Mouse (Mus musculus): Measurements from ENCODE around the gene Thoc3. TPM values are rescaled to one million over a fixed set of nuclear protein-coding genes. Genes with fewer than 3 reads are reported as not detected.
A peak's percentile ranks its signal among the peaks of the same experiment; 100 is the strongest.

Thoc3 gene
- polyA plus RNA-seq, 1 experiment from 2014 or later, result 92.9 TPM

DNA sequence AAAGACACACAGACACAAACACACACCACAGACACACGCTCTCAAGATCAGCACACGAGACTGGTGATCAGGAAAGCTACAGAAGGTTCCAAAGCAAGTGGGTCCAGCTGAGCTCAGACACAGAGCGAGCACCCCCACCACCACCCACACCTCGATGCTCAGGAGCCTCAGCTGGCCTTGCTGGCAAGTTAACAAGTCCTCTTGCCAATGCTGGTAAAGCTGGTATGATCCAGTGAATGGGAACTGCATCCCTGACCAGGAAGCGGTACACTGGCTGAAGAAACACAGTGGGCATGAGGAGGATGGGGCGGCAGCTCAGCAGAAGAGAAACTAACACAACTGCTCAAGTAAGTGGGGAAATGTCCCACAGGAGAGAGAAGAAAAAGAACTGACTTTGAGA, 22.7 kb upstream of the Thoc3 start:
- WGBS, result 80% methylated on average over 6 of the region's 6 CpGs
- Histone ChIP-seq H3K4me3 (replicated peaks; ENCODE audit: low read length) (no peak overlapping the region), H3K4me2 (replicated peaks) (no peak overlapping the region), H3K9me3 (ENCODE audit: control insufficient read depth, low read length) (no peaks in the 10 kb centered on the region), H3K9ac (no peak overlapping the region), H3K27ac (no peak overlapping the region), H3K36me3 (replicated peaks; ENCODE audit: control insufficient read depth, insufficient read depth) (no peaks in the 10 kb centered on the region), H3K4me1 (replicated peaks; ENCODE audit: control insufficient read depth, insufficient read depth, low read length) (no peaks in the 10 kb centered on the region), H3K27me3 (ENCODE audit: control insufficient read depth, insufficient read depth, low read length) (no peaks in the 10 kb centered on the region)
- DNase-seq (ENCODE audit: low spot score) (no peak), ATAC-seq (ENCODE audit: low FRiP score) (no peak)

DNA sequence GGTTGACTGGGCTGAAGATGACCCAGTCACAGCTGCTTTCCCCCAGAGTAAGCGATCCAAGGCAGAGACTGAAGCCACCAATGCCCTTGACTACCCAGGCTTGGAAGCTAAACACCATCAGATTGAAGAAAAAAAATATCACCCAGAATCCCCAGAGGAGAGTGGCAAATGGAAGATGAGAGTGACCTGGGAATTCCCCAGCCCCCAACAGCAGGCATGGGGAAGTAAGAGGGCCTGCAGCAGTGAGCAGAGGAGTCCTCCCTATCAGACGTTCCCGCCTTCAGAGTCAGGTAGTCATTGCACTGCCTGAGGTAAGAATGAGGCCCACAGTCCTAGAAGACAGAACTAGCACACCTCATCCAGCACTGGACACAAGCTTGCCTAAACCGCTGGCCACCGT, 21.8 kb upstream of the Thoc3 start:
- 91% methylated on average over 5 of the region's 5 CpGs for WGBS
- Histone ChIP-seq H3K4me2 (replicated peaks) (no peak overlapping the region), H3K36me3 (replicated peaks; ENCODE audit: control insufficient read depth, insufficient read depth) (no peaks in the 10 kb centered on the region), H3K4me3 (replicated peaks; ENCODE audit: low read length) (no peak overlapping the region), H3K9ac (no peak overlapping the region), H3K9me3 (ENCODE audit: control insufficient read depth, low read length) (no peaks in the 10 kb centered on the region), H3K27ac (no peak overlapping the region), H3K27me3 (ENCODE audit: control insufficient read depth, insufficient read depth, low read length) (no peaks in the 10 kb centered on the region), H3K4me1 (replicated peaks; ENCODE audit: control insufficient read depth, insufficient read depth, low read length) (no peaks in the 10 kb centered on the region)
- no peak for DNase-seq (ENCODE audit: low spot score)
- ATAC-seq (ENCODE audit: low FRiP score), result no peak

DNA sequence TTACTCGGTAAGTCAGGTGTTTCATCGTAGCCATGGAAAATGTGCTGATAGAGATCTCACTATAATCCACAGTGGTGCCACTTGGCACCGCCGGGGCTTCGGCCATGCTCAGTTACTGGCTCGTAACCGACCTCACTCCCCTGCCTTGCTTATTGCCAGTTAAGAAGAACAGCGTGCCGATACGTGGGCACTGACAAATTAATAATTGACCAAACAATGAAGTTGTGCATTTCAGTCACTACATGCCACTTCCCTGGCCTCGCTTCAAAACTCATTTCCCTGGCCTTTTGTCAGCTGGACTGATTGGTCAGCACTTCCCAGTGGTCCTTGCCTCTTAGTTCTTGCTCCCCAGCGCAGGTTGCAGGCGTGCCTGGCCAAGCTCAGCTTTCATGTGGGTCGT, 12.8 kb upstream of the Thoc3 start:
- no peak for ATAC-seq (ENCODE audit: low FRiP score)
- Histone ChIP-seq H3K4me2 (replicated peaks) (no peak overlapping the region), H3K36me3 (replicated peaks; ENCODE audit: control insufficient read depth, insufficient read depth) (no peaks in the 10 kb centered on the region), H3K4me1 (replicated peaks; ENCODE audit: control insufficient read depth, insufficient read depth, low read length) (no peaks in the 10 kb centered on the region), H3K9ac (no peak overlapping the region), H3K4me3 (replicated peaks; ENCODE audit: low read length) (no peak overlapping the region), H3K27ac (no peak overlapping the region), H3K27me3 (ENCODE audit: control insufficient read depth, insufficient read depth, low read length) (no peaks in the 10 kb centered on the region), H3K9me3 (ENCODE audit: control insufficient read depth, low read length) (no peaks in the 10 kb centered on the region)
- 90% methylated on average over 14 of the region's 14 CpGs for WGBS
- no peak for DNase-seq (ENCODE audit: low spot score)

DNA sequence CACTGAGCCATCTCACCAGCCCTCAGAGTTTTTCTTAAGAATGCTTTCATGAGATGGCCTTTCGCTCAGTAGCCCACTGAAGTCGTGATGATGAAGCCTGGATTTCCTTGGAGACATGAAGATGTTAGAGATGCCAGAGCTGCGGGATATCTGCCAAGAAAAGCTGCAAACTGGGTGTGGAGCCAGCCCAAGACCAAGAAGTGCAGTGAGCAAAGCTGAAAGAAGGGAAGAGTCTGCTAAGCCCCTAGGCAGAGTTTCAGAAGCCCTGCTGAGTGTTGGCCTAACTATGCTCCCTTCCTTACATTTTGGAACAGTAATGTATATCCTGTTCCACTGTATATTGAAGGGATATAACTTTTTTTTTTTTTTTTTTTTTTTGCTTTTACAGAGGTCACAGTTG, 10.6 kb upstream of the Thoc3 start:
- 65% methylated on average over 3 of the region's 3 CpGs for WGBS
- ATAC-seq (ENCODE audit: low FRiP score), result no peak

DNA sequence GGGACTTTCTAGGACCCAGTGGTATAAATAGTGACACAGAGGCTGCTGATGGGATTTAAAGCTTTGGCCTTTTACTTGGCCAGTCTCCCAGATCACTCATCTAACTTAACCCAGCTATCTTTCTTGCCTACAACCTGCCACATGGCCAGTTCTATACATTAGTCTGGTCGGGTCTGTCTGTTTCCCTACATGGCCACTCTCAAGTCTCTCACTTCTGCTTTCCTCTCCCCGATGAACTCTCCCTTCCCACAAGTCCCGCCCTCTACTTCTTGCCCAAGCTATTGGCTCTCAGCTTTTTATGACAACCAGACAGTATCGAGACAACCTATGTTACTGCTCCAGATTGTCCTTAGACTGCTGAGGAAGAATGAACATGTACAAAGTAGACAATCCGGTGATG, 7.1 kb upstream of the Thoc3 start:
- H3K4me2 ChIP-seq (replicated peaks), result no peak overlapping the region
- H3K4me3 ChIP-seq (replicated peaks; ENCODE audit: low read length), result no peak overlapping the region
- no peak overlapping the region for H3K27ac ChIP-seq
- no peak for ATAC-seq (ENCODE audit: low FRiP score)
- no peaks in the 10 kb centered on the region for H3K4me1 ChIP-seq (replicated peaks; ENCODE audit: control insufficient read depth, insufficient read depth, low read length)
- no peak overlapping the region for H3K9ac ChIP-seq
- WGBS, result 79% methylated on average over 5 of the region's 5 CpGs
- H3K36me3 ChIP-seq (replicated peaks; ENCODE audit: control insufficient read depth, insufficient read depth), result no peaks in the 10 kb centered on the region
- no peak for DNase-seq (ENCODE audit: low spot score)
- no peaks in the 10 kb centered on the region for H3K27me3 ChIP-seq (ENCODE audit: control insufficient read depth, insufficient read depth, low read length)
- H3K9me3 ChIP-seq (ENCODE audit: control insufficient read depth, low read length), result no peaks in the 10 kb centered on the region

More for the DNA sequence above, 10.6 kb upstream of the Thoc3 start:
- Histone ChIP-seq H3K4me2 (replicated peaks) (no peak overlapping the region), H3K27ac (no peak overlapping the region), H3K4me1 (replicated peaks; ENCODE audit: control insufficient read depth, insufficient read depth, low read length) (no peaks in the 10 kb centered on the region), H3K27me3 (ENCODE audit: control insufficient read depth, insufficient read depth, low read length) (no peaks in the 10 kb centered on the region), H3K9me3 (ENCODE audit: control insufficient read depth, low read length) (no peaks in the 10 kb centered on the region), H3K36me3 (replicated peaks; ENCODE audit: control insufficient read depth, insufficient read depth) (no peaks in the 10 kb centered on the region), H3K9ac (no peak overlapping the region), H3K4me3 (replicated peaks; ENCODE audit: low read length) (no peak overlapping the region)
- no peak for DNase-seq (ENCODE audit: low spot score)

DNA sequence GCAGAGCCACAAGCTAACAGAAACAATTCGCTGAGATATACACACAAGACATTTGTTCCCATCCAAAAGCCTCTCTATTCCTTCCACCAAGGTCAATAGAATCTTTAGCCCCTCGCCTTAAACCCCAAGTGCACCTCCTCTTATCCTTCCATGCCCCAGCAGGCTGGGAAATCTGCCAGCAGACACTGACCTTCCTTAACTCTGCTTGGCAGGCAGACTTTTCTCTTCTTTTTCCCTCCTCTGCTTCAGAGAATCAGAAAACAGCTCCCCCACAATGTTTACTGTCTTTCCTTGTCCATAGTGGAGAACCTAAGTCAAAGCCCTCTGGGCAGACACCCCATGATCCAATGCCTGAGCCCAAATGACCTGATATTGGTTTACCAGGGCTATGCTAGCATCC, 6.3 kb upstream of the Thoc3 start:
- DNase-seq (ENCODE audit: low spot score) (no peak), ATAC-seq (ENCODE audit: low FRiP score) (no peak)
- WGBS, result 76% methylated on average over 2 of the region's 2 CpGs
- H3K4me2 ChIP-seq (replicated peaks), result no peak overlapping the region
- H3K36me3 ChIP-seq (replicated peaks; ENCODE audit: control insufficient read depth, insufficient read depth), result no peaks in the 10 kb centered on the region
- no peaks in the 10 kb centered on the region for H3K4me1 ChIP-seq (replicated peaks; ENCODE audit: control insufficient read depth, insufficient read depth, low read length)
- H3K9me3 ChIP-seq (ENCODE audit: control insufficient read depth, low read length), result no peaks in the 10 kb centered on the region
- H3K4me3 ChIP-seq (replicated peaks; ENCODE audit: low read length), result no peak overlapping the region
- H3K27me3 ChIP-seq (ENCODE audit: control insufficient read depth, insufficient read depth, low read length), result no peaks in the 10 kb centered on the region
- H3K27ac ChIP-seq, result no peak overlapping the region
- H3K9ac ChIP-seq, result no peak overlapping the region

DNA sequence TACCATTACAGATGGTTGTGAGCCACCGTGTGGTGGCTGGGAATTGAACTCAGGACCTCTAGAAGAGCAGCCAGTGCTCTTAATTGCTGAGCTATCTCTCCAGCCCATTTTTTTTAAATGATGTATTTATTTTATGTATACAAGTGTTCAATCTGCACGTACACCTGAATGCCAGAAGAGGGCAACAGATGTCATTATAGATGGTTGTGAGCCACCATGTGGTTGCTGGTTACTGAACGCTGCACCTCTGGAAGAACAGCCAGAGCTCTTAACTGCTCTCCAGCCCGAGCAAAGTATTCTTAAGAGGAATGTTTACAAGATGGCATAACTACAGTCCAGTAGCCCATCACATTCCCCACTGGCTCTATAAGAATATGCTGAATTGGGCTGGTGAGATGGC, 3.3 kb upstream of the Thoc3 start:
- H3K9ac ChIP-seq, result no peak overlapping the region
- ATAC-seq (ENCODE audit: low FRiP score), result no peak
- no peak overlapping the region for H3K4me3 ChIP-seq (replicated peaks; ENCODE audit: low read length)
- no peak overlapping the region for H3K27ac ChIP-seq
- peaks cover 9% of the 10 kb centered on the region for H3K4me1 ChIP-seq (replicated peaks; ENCODE audit: control insufficient read depth, insufficient read depth, low read length)
- WGBS, result 81% methylated on average over 4 of the region's 4 CpGs
- no peak for DNase-seq (ENCODE audit: low spot score)
- 0 out of 2 replicates have a peak, but pooled peaks cover 2% of the 10 kb centered on the region for H3K36me3 ChIP-seq (replicated peaks; ENCODE audit: control insufficient read depth, insufficient read depth)
- no peaks in the 10 kb centered on the region for H3K9me3 ChIP-seq (ENCODE audit: control insufficient read depth, low read length)
- no peak overlapping the region for H3K4me2 ChIP-seq (replicated peaks)
- no peaks in the 10 kb centered on the region for H3K27me3 ChIP-seq (ENCODE audit: control insufficient read depth, insufficient read depth, low read length)

DNA sequence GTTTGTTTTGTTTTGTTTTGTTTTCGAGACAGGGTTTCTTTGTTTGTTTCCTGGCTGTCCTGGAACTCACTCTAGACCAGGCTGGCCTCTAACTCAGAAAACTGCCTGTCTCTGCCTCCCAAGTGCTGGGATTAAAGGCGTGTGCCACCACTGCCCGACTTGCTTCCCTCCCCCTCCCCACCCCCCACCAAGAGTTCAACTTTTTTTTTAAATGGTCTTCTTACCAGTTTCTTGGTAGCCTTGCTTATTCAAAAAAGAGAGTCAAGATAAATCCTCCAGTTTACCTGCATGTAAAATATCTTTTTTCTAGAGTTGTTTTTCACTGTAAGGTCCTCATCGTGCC, 334 bp upstream of the Thoc3 start:
- no peak overlapping the region for H3K27ac ChIP-seq
- DNase-seq (ENCODE audit: low spot score) (no peak), ATAC-seq (ENCODE audit: low FRiP score) (peak; percentile 82)
- no peaks in the 10 kb centered on the region for H3K27me3 ChIP-seq (ENCODE audit: control insufficient read depth, insufficient read depth, low read length)
- peaks cover 9% of the 10 kb centered on the region for H3K4me1 ChIP-seq (replicated peaks; ENCODE audit: control insufficient read depth, insufficient read depth, low read length)
- WGBS, result 17% methylated on average over 4 of the region's 4 CpGs
- H3K36me3 ChIP-seq (replicated peaks; ENCODE audit: control insufficient read depth, insufficient read depth), result peaks cover 32% of the 10 kb centered on the region
- peak overlapping the region; percentile 94 for H3K4me2 ChIP-seq (replicated peaks)
- 0 out of 2 replicates have a peak, but pooled peaks cover 2% of the 10 kb centered on the region for H3K9me3 ChIP-seq (ENCODE audit: control insufficient read depth, low read length)
- peak overlapping the region; percentile 79; the same call in 1 of the 2 replicates for H3K9ac ChIP-seq
- H3K4me3 ChIP-seq (replicated peaks; ENCODE audit: low read length), result peak overlapping the region; percentile 85

DNA sequence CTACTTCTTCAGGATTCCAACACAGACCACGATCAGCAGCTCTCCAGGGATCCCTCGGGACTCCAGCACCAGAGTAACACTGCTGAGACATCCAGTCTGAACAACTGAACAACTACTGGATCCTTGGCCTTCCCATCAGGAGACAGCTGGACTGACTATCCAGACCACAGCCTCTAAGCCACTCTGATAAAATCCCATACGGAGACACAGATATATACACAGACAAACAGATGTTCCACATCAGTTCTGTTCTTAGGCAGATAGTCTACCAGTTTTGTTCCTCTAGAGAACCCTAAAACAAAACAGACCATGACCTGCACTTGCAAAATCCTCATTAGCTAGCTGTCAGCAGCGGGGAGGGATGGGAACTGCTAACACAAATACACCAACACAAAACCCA, 9.4 kb downstream of the Thoc3 start:
- H3K27me3 ChIP-seq (ENCODE audit: control insufficient read depth, insufficient read depth, low read length), result no peaks in the 10 kb centered on the region
- no peak overlapping the region for H3K4me3 ChIP-seq (replicated peaks; ENCODE audit: low read length)
- peaks cover 86% of the 10 kb centered on the region for H3K36me3 ChIP-seq (replicated peaks; ENCODE audit: control insufficient read depth, insufficient read depth)
- WGBS, result 89% methylated on average over 4 of the region's 4 CpGs
- H3K27ac ChIP-seq, result no peak overlapping the region
- H3K9ac ChIP-seq, result no peak overlapping the region
- ATAC-seq (ENCODE audit: low FRiP score), result no peak
- H3K4me2 ChIP-seq (replicated peaks), result no peak overlapping the region
- no peak for DNase-seq (ENCODE audit: low spot score)
- 0 out of 2 replicates have a peak, but pooled peaks cover 5% of the 10 kb centered on the region for H3K9me3 ChIP-seq (ENCODE audit: control insufficient read depth, low read length)
- H3K4me1 ChIP-seq (replicated peaks; ENCODE audit: control insufficient read depth, insufficient read depth, low read length), result no peaks in the 10 kb centered on the region

DNA sequence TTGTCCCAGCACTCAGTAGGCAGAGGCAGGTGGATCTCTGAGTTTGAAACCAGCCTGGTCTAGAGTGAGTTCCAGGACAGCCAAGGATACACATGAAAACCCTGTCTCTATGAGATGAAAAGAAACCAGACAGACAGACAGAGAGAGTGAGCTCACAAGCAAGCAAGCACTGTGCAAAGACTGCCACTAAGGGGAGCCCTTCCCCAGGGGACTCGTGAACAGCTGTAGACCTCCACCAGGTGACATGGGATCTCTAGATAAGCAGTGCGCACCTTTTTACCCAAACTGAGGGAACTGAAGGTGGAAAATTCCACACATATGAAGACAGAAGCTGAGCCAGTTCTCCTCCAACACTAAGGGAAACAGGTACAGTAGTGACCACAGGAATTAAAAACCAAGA, 11.6 kb downstream of the Thoc3 start:
- DNase-seq (ENCODE audit: low spot score) (no peak), ATAC-seq (ENCODE audit: low FRiP score) (no peak)
- H3K27ac ChIP-seq, result no peak overlapping the region
- no peaks in the 10 kb centered on the region for H3K9me3 ChIP-seq (ENCODE audit: control insufficient read depth, low read length)
- no peak overlapping the region for H3K9ac ChIP-seq
- no peaks in the 10 kb centered on the region for H3K27me3 ChIP-seq (ENCODE audit: control insufficient read depth, insufficient read depth, low read length)
- 91% methylated on average over 2 of the region's 2 CpGs for WGBS
- H3K36me3 ChIP-seq (replicated peaks; ENCODE audit: control insufficient read depth, insufficient read depth), result peaks cover 64% of the 10 kb centered on the region
- H3K4me1 ChIP-seq (replicated peaks; ENCODE audit: control insufficient read depth, insufficient read depth, low read length), result no peaks in the 10 kb centered on the region
- no peak overlapping the region for H3K4me3 ChIP-seq (replicated peaks; ENCODE audit: low read length)
- no peak overlapping the region for H3K4me2 ChIP-seq (replicated peaks)
